Mouse (Mus musculus): ENCODE measurements around the gene Itga6. TPM values are rescaled to one million over a fixed set of nuclear protein-coding genes. Genes with fewer than 3 reads are reported as not detected.

Itga6 gene
- total and polyA plus RNA-seq, 2 experiments from 2014 or later, result 33.8 to 69.2 TPM

DNA sequence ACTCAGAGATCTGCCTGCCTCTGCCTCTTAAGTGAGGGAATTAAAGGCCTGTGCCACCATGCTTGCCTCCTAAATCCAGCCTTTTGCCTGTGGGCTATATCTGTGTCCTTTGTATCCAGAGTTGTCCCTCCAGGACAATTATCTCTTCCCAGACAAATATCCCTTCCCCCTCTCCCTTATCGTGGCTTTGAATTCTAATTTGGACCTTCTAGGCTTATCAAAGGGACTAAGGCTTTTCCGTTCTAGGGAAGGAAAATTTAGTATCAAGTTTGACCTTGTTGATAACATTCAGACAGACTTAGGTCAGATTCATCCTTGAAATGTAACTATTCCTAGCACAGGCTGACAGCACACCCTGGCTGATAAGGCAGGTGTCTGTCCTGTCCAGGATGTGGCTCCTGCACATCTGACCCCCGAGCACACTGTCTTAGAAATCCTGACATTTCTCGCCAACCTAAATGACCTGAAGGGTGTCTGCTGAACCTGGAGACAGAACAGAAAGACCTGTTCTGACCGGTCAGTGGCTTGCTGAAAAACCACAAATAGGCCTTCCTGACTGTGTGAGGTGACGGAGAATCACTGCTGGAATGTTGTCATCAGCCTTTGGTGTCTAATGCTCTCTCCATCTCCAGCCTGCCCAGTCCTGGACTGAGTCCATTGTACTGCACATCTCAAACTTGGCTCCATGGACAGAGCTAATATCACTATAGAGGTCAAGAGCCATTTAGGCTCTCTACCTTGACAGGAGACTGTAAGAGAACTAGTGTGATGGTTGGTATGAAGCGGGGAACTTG is 18.3 kb upstream of the Itga6 start:
- ATAC-seq (ENCODE audit: insufficient read depth, low read depth) (peak; percentile 71), DNase-seq (ENCODE audit: low spot score) (peak; percentile 35)
- no peaks in the 10 kb centered on the region for H3K27me3 ChIP-seq (ENCODE audit: control insufficient read depth, insufficient read depth, low read length)
- 0 out of 2 replicates have a peak, but pooled peaks cover 8% of the 10 kb centered on the region for H3K4me1 ChIP-seq (ENCODE audit: control insufficient read depth, insufficient read depth)
- WGBS, result 42% methylated on average over 7 of the region's 7 CpGs
- TF ChIP-seq CTCF (IDR thresholded peaks at IDR 0.05; ENCODE audit: low read depth) (no peak), EP300 (IDR thresholded peaks at IDR 0.05; ENCODE audit: low read depth) (peak; percentile 25; the same call in 1 of the 2 replicates)
- H3K4me2 ChIP-seq (ENCODE audit: low read depth, low read length), result no peak overlapping the region
- no peaks in the 10 kb centered on the region for H3K36me3 ChIP-seq (replicated peaks; ENCODE audit: control insufficient read depth, insufficient read depth, low read length)
- no peak overlapping the region for H3K9ac ChIP-seq (replicated peaks; ENCODE audit: low read depth, low read length)
- no peak overlapping the region for H3K4me3 ChIP-seq (ENCODE audit: low read depth, low read length)
- H3K27ac ChIP-seq (ENCODE audit: low read depth), result peak overlapping the region; percentile 30; the same call in 1 of the 2 replicates
- no peaks in the 10 kb centered on the region for H3K9me3 ChIP-seq (replicated peaks; ENCODE audit: control insufficient read depth, low read length)

DNA sequence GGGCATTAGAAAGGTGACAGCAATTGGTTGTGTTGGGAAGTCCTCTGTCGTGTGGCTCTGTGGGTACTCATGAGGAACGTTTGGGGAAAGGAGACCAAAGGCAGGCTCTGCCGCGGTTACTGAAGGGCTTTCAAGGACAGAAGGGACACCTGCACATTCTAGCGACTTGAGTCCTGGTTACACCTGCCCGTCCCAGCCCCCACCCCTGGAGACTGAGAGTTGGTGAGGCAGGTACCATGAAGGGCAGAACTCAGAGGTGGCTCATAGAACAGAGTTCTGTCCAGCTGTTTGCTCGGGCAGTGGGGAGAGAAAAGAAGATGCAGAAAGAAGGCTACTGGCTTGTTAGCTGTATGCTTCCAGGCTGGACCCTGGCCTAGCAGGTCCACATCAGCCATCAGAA is 17.1 kb upstream of the Itga6 start:
- WGBS, result 73% methylated on average over 7 of the region's 7 CpGs
- Histone ChIP-seq H3K9ac (replicated peaks; ENCODE audit: low read depth, low read length) (no peak overlapping the region), H3K4me1 (ENCODE audit: control insufficient read depth, insufficient read depth) (0 out of 2 replicates have a peak, but pooled peaks cover 8% of the 10 kb centered on the region), H3K27ac (ENCODE audit: low read depth) (no peak overlapping the region; the same call in 1 of the 2 replicates), H3K9me3 (replicated peaks; ENCODE audit: control insufficient read depth, low read length) (no peaks in the 10 kb centered on the region), H3K27me3 (ENCODE audit: control insufficient read depth, insufficient read depth, low read length) (no peaks in the 10 kb centered on the region), H3K4me3 (ENCODE audit: low read depth, low read length) (no peak overlapping the region), H3K4me2 (ENCODE audit: low read depth, low read length) (no peak overlapping the region), H3K36me3 (replicated peaks; ENCODE audit: control insufficient read depth, insufficient read depth, low read length) (no peaks in the 10 kb centered on the region)
- TF ChIP-seq CTCF (IDR thresholded peaks at IDR 0.05; ENCODE audit: low read depth), result no peak
- TF ChIP-seq EP300 (IDR thresholded peaks at IDR 0.05; ENCODE audit: low read depth), result no peak
- ATAC-seq (ENCODE audit: insufficient read depth, low read depth), result no peak
- DNase-seq (ENCODE audit: low spot score), result no peak

DNA sequence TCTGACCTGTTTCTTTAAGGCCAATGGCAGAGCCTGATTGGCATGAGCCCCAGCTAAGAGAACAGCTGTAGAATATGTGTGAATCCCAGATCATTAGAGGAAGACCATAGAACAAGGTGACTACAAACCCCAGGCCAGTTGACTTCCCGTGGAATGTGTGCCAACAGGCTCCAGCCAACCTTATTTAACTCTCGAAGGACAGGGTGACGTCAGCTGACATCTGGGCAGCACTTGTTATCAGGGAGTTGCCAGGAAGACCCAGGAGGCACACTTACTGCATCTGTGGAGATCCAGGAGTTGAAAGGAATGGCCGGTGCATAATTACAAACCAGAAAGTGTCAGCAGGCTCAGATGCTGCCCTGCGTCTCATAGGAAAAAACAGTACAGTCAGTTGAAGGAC is 16.6 kb upstream of the Itga6 start:
- Histone ChIP-seq H3K36me3 (replicated peaks; ENCODE audit: control insufficient read depth, insufficient read depth, low read length) (no peaks in the 10 kb centered on the region), H3K4me2 (ENCODE audit: low read depth, low read length) (no peak overlapping the region), H3K4me3 (ENCODE audit: low read depth, low read length) (no peak overlapping the region), H3K4me1 (ENCODE audit: control insufficient read depth, insufficient read depth) (0 out of 2 replicates have a peak, but pooled peaks cover 8% of the 10 kb centered on the region), H3K27ac (ENCODE audit: low read depth) (no peak overlapping the region; the same call in 1 of the 2 replicates), H3K27me3 (ENCODE audit: control insufficient read depth, insufficient read depth, low read length) (no peaks in the 10 kb centered on the region), H3K9me3 (replicated peaks; ENCODE audit: control insufficient read depth, low read length) (no peaks in the 10 kb centered on the region), H3K9ac (replicated peaks; ENCODE audit: low read depth, low read length) (no peak overlapping the region)
- ATAC-seq (ENCODE audit: insufficient read depth, low read depth) (no peak), DNase-seq (ENCODE audit: low spot score) (no peak)
- WGBS, result 11% methylated on average over 5 of the region's 5 CpGs
- no peak for TF ChIP-seq EP300 (IDR thresholded peaks at IDR 0.05; ENCODE audit: low read depth)
- no peak for TF ChIP-seq CTCF (IDR thresholded peaks at IDR 0.05; ENCODE audit: low read depth)

DNA sequence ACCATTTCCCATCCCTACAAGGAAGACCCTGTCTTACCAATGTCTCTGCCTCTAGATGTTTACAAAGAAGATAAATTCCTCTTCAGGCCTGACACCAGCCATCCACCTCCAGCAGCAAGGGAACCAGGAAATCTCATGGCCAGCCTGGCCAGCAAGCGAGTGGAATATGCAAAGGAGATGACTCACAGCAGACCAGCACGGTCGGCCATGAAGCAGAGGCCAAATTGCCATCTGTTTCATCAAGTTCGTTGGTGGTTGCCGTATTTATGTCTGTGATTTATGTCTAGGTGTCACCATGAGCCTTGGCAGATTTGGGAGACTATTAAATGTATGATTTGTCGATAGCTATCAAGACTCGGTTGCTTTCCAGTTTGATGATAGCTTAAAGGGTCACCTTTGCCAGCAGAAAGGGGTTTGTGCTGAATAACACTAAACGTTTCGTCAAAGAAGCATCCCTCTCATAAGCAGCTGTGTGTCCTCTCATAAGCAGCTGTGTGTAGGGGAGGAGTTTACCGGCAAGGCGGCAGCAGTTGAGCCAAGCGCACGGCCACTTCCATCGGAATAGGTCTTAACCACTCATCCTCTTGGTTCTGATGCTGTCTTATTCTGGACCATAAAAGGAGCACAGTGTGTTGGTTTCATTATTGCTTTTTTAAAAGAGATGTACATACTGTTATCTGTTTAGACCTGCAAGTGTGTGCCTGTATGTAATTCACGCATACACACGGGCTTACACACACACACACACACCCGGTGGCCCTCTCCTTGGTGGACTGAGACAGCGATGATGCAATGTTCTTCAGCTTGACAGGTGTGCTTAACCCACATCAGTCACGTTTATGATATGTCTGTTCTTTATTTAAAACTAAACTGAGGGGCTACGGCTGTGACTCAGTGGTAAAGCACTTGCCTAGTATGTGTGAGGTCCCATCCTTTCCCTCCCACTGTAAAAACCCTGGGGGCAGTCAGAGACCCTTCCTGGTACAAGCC is 14.5 kb upstream of the Itga6 start:
- Histone ChIP-seq H3K4me3 (ENCODE audit: low read depth, low read length) (no peak overlapping the region), H3K4me1 (ENCODE audit: control insufficient read depth, insufficient read depth) (0 out of 2 replicates have a peak, but pooled peaks cover 8% of the 10 kb centered on the region), H3K9ac (replicated peaks; ENCODE audit: low read depth, low read length) (no peak overlapping the region), H3K4me2 (ENCODE audit: low read depth, low read length) (no peak overlapping the region), H3K9me3 (replicated peaks; ENCODE audit: control insufficient read depth, low read length) (no peaks in the 10 kb centered on the region), H3K27me3 (ENCODE audit: control insufficient read depth, insufficient read depth, low read length) (no peaks in the 10 kb centered on the region), H3K36me3 (replicated peaks; ENCODE audit: control insufficient read depth, insufficient read depth, low read length) (no peaks in the 10 kb centered on the region), H3K27ac (ENCODE audit: low read depth) (no peak overlapping the region)
- ATAC-seq (ENCODE audit: insufficient read depth, low read depth) (no peak), DNase-seq (ENCODE audit: low spot score) (no peak)
- TF ChIP-seq EP300 (IDR thresholded peaks at IDR 0.05; ENCODE audit: low read depth) (no peak), CTCF (IDR thresholded peaks at IDR 0.05; ENCODE audit: low read depth) (no peak)
- WGBS, result 77% methylated on average over 20 of the region's 20 CpGs

DNA sequence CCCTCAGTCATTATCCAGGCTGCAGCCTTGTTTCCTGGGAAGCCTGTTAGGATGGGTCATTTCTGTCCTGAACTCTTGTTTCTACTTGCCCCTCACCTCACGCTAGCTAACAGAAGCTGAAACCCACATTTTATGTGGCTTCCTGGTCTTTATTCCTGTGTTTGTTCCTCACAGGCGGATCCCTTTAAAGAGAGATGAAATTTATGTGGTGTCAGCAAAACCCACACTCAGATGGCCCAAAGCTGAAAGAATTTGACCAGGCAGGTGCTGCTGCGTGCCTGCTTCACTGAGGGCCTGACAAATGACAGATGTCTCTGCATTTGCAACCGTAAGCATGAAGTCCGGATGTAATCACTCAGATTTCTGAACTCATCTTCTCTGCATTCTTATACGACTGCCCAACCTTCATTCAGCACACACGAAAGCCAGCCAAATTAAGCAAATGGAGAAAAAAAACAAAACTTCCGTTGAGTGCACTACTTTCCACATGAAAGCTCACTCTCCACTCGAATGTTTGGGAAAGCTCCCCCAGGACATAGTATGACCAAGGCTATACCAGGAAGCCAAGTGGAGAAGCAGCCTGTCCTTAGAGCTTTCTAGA is 10.5 kb upstream of the Itga6 start:
- DNase-seq (ENCODE audit: low spot score), result no peak
- WGBS, result 65% methylated on average over 9 of the region's 9 CpGs
- no peak for ATAC-seq (ENCODE audit: insufficient read depth, low read depth)
- TF ChIP-seq EP300 (IDR thresholded peaks at IDR 0.05; ENCODE audit: low read depth) (no peak), CTCF (IDR thresholded peaks at IDR 0.05; ENCODE audit: low read depth) (no peak)
- no peak overlapping the region for H3K9ac ChIP-seq (replicated peaks; ENCODE audit: low read depth, low read length)
- peaks cover 7% of the 10 kb centered on the region; the same call in 1 of the 2 replicates for H3K4me1 ChIP-seq (ENCODE audit: control insufficient read depth, insufficient read depth)
- H3K27me3 ChIP-seq (ENCODE audit: control insufficient read depth, insufficient read depth, low read length), result no peaks in the 10 kb centered on the region
- no peak overlapping the region for H3K4me2 ChIP-seq (ENCODE audit: low read depth, low read length)
- H3K9me3 ChIP-seq (replicated peaks; ENCODE audit: control insufficient read depth, low read length), result 0 out of 2 replicates have a peak, but pooled peaks cover 3% of the 10 kb centered on the region
- H3K27ac ChIP-seq (ENCODE audit: low read depth), result no peak overlapping the region
- H3K36me3 ChIP-seq (replicated peaks; ENCODE audit: control insufficient read depth, insufficient read depth, low read length), result no peaks in the 10 kb centered on the region
- no peak overlapping the region for H3K4me3 ChIP-seq (ENCODE audit: low read depth, low read length)

Data from heart, postnatal 0 days (tissue).